Mouse (Mus musculus): ENCODE measurements at regions not wholly inside any gene's neighbourhood (a gene's known extent, or its start where the extent isn't known, plus 50 kb on each side); places are given as distances from the start of the nearest gene placed in this dataset.

GRCm38 (mm10) chr14:28626951-28627350 is 122.4 kb downstream of the Wnt5a start:
- H3K27me3 ChIP-seq (replicated peaks), result no peaks in the 10 kb centered on the region

GRCm38 (mm10) chr14:28635175-28635574 is 130.6 kb downstream of the Wnt5a start:
- H3K9me3 ChIP-seq, result no peaks in the 10 kb centered on the region
- H3K4me2 ChIP-seq, result no peak overlapping the region
- H3K4me1 ChIP-seq, result no peaks in the 10 kb centered on the region
- no peak overlapping the region for H3K27ac ChIP-seq
- no peaks in the 10 kb centered on the region for H3K27me3 ChIP-seq (replicated peaks)
- H3K4me3 ChIP-seq, result no peak overlapping the region
- no peak for ATAC-seq (replicated peaks)
- no peaks in the 10 kb centered on the region for H3K36me3 ChIP-seq (replicated peaks)
- no peak overlapping the region for H3K9ac ChIP-seq

More at GRCm38 (mm10) chr14:28626951-28627350, 122.4 kb downstream of the Wnt5a start:
- ATAC-seq (replicated peaks), result no peak
- Histone ChIP-seq H3K9me3 (no peaks in the 10 kb centered on the region), H3K4me2 (no peak overlapping the region), H3K4me1 (no peaks in the 10 kb centered on the region), H3K27ac (no peak overlapping the region), H3K4me3 (no peak overlapping the region), H3K36me3 (replicated peaks) (no peaks in the 10 kb centered on the region), H3K9ac (no peak overlapping the region)
- 97% methylated on average over 3 of the region's 3 CpGs for WGBS

DNA sequence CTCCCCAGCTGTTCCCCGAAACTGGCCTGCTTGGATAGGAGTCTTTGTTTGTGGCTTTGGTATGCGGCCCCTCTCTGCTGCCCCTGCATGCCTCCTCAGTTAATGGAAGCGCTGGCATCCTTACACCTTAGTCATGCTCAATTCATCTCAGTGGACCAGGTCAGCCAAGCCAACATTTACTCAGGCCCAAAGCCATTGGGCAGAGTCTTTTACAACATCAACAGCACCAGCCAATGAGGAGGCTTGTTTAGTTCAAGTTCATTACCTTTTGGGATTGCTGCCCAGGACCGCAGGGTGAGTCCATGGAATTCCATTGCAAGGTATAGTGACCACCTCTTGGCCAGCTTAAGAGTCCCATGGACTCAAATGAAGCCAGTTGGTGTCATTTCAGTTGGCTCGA is 134.5 kb downstream of the Wnt5a start:
- ATAC-seq (replicated peaks), result no peak
- WGBS, result 92% methylated on average over 5 of the region's 5 CpGs
- no peaks in the 10 kb centered on the region for H3K27me3 ChIP-seq (replicated peaks)

GRCm38 (mm10) chr14:28645807-28646206 is 141.3 kb downstream of the Wnt5a start:
- H3K27me3 ChIP-seq (replicated peaks), result no peaks in the 10 kb centered on the region
- H3K9me3 ChIP-seq, result no peaks in the 10 kb centered on the region; the same call in 1 of the 2 replicates
- H3K4me2 ChIP-seq, result no peak overlapping the region
- H3K4me3 ChIP-seq, result no peak overlapping the region
- no peaks in the 10 kb centered on the region for H3K36me3 ChIP-seq (replicated peaks)
- no peak overlapping the region for H3K9ac ChIP-seq
- 86% methylated on average over 2 of the region's 2 CpGs for WGBS
- H3K4me1 ChIP-seq, result no peaks in the 10 kb centered on the region
- H3K27ac ChIP-seq, result no peak overlapping the region
- no peak for ATAC-seq (replicated peaks)

More for the DNA sequence above, 134.5 kb downstream of the Wnt5a start:
- Histone ChIP-seq H3K9me3 (no peaks in the 10 kb centered on the region; the same call in 1 of the 2 replicates), H3K9ac (no peak overlapping the region), H3K4me3 (no peak overlapping the region), H3K4me2 (no peak overlapping the region), H3K27ac (no peak overlapping the region), H3K36me3 (replicated peaks) (no peaks in the 10 kb centered on the region), H3K4me1 (no peaks in the 10 kb centered on the region)

DNA sequence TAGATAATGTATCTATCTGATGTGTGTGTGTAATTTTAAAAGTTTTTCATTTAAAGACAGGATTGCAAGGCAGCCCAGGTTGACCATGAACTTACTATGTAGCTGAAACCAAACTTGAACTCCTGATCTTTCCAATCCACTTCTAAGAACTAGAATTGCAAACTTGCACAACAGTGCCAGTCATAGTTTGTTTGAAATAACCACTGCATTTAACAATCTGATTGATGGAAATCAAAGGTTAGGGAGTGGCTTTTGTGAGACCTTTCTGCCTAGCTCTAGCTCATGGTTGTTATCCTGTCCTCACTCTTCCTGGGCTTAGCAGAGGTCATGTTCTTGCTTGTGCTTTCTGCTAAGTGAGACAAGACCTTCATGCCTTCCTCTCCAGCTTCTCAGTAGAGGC is 144.9 kb downstream of the Wnt5a start:
- H3K9ac ChIP-seq, result no peak overlapping the region
- H3K4me1 ChIP-seq, result no peaks in the 10 kb centered on the region
- no peaks in the 10 kb centered on the region for H3K36me3 ChIP-seq (replicated peaks)
- H3K27ac ChIP-seq, result no peak overlapping the region
- H3K9me3 ChIP-seq, result no peaks in the 10 kb centered on the region
- no peak overlapping the region for H3K4me3 ChIP-seq
- no peak overlapping the region for H3K4me2 ChIP-seq
- no peak for ATAC-seq (replicated peaks)
- no peaks in the 10 kb centered on the region for H3K27me3 ChIP-seq (replicated peaks)

- WGBS, result 85% methylated on average over 10 of the region's 10 CpGs
- no peak overlapping the region for H3K4me3 ChIP-seq
- H3K9me3 ChIP-seq, result no peaks in the 10 kb centered on the region
Measured at GRCm38 (mm10) chr14:28653059-28653930, 148.7 kb downstream of the Wnt5a start.

DNA sequence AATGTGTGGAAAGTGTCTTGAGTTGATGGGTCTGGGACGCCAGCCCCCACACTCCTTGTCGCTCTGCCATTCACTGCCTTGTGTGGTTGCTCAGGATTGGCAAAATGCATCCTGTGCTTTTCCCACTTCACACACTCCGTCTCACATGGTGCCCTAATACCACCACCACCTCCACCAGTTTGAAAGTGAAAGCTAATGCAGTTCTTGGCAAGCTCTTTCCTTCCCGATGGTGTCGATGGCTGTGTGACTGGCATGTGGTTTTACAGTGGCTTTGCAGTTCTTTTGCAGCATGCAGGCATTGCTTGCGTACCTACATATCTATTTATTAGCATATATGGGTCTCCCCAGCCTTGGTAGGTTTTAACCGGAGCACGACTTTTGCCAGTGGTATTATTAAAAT is 152.7 kb downstream of the Wnt5a start:
- ATAC-seq (replicated peaks), result no peak
- Histone ChIP-seq H3K4me3 (no peak overlapping the region), H3K4me1 (no peaks in the 10 kb centered on the region), H3K27me3 (replicated peaks) (no peaks in the 10 kb centered on the region), H3K36me3 (replicated peaks) (no peaks in the 10 kb centered on the region), H3K4me2 (no peak overlapping the region), H3K9me3 (no peaks in the 10 kb centered on the region), H3K27ac (no peak overlapping the region), H3K9ac (no peak overlapping the region)
- WGBS, result 92% methylated on average over 8 of the region's 8 CpGs

More at GRCm38 (mm10) chr14:28653059-28653930, 148.7 kb downstream of the Wnt5a start:
- Histone ChIP-seq H3K4me2 (no peak overlapping the region), H3K9ac (no peak overlapping the region), H3K4me1 (no peaks in the 10 kb centered on the region), H3K27me3 (replicated peaks) (no peaks in the 10 kb centered on the region), H3K36me3 (replicated peaks) (no peaks in the 10 kb centered on the region), H3K27ac (no peak overlapping the region)
- ATAC-seq (replicated peaks), result no peak

DNA sequence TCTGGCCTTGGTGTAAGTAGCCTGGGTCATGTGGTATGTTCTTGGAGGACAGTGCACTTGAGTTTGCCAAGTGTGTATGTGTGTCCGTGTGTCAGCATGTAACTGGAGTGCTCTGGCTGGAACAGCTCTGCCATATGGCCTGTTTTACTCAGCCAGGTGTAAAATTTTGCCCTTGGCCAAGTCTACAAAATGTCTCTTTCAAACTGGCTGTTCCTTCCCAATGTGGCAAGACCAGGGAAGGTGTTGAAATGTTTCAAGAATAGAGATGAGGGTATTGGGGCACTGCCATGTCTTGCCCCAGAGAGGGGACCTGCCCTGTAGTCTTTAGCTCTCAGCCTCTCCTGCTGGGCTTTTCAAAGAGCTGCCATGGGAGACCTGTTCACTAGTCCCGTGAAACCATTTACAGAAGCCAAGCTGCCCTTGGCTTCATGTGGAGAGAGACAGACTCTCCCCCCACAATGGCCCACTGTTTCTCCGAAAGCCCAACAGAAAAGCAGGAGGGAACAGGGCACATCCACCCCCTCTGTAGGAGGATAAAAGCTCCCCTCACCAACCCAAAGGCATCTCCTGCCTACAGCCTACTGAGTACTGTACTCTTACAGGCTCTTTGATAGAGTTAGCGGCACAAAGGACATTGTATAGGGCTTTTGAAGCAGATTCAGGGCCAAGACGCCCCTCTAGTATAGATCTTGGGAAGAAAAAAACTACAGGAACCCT is 156.5 kb downstream of the Wnt5a start:
- H3K27me3 ChIP-seq (replicated peaks), result no peaks in the 10 kb centered on the region
- H3K27ac ChIP-seq, result no peak overlapping the region
- no peaks in the 10 kb centered on the region for H3K9me3 ChIP-seq
- WGBS, result 43% methylated on average over 5 of the region's 5 CpGs
- no peak overlapping the region for H3K4me3 ChIP-seq
- no peak for ATAC-seq (replicated peaks)
- H3K4me1 ChIP-seq, result no peaks in the 10 kb centered on the region
- H3K9ac ChIP-seq, result no peak overlapping the region
- H3K36me3 ChIP-seq (replicated peaks), result no peaks in the 10 kb centered on the region
- no peak overlapping the region for H3K4me2 ChIP-seq

DNA sequence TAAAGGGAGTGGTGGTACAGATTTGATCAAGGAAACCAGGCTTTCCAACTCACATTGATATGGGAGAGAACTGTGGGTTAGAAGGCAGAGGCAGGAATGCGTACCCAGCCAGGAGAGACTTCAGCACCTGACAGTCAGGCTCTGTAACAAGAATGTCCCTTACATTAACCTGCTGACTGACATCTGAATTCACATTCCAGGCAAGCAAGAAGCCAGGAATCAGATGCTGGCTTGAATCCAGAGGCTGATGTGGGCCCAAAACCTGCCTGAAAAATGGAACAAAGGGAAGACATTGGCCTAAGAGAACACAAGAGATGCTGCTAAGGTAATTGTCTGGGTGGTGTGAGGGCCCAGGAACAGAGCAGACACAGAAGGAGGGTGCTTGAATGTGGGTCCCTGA is 158.8 kb downstream of the Wnt5a start:
- no peak for ATAC-seq (replicated peaks)
- Histone ChIP-seq H3K4me1 (no peaks in the 10 kb centered on the region), H3K9me3 (no peaks in the 10 kb centered on the region), H3K27me3 (replicated peaks) (no peaks in the 10 kb centered on the region), H3K36me3 (replicated peaks) (no peaks in the 10 kb centered on the region), H3K4me2 (no peak overlapping the region), H3K9ac (no peak overlapping the region), H3K4me3 (no peak overlapping the region), H3K27ac (no peak overlapping the region)
- WGBS, result 88% methylated on average over 1 of the region's 1 CpGs

GRCm38 (mm10) chr14:28664121-28664520 is 159.6 kb downstream of the Wnt5a start:
- Histone ChIP-seq H3K4me3 (no peak overlapping the region), H3K9ac (no peak overlapping the region), H3K4me2 (no peak overlapping the region), H3K27ac (no peak overlapping the region), H3K36me3 (replicated peaks) (no peaks in the 10 kb centered on the region), H3K27me3 (replicated peaks) (no peaks in the 10 kb centered on the region), H3K4me1 (no peaks in the 10 kb centered on the region), H3K9me3 (no peaks in the 10 kb centered on the region)
- WGBS, result 33% methylated on average over 7 of the region's 7 CpGs
- ATAC-seq (replicated peaks), result no peak

DNA sequence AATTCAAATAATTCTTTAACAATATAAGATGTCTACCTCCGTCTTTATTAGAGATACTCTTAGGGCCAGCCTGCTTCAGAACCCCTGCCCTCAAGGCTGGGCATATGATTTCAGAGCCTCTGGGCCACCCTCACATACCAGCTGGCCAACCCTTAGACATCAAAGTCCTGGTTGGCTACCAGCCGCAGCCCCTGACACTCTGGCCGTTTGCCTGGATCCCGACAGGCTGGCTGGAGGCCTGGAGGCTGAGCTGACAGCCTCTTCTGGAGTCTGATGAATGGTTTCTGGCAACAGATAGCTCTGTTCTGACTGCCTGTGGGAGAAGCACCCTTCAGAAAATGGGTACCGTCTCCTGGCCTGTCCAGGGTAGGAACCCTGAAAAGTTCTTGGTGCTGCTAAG is 170.9 kb downstream of the Wnt5a start:
- Histone ChIP-seq H3K4me3 (no peak overlapping the region), H3K9me3 (no peaks in the 10 kb centered on the region), H3K27ac (no peak overlapping the region), H3K9ac (no peak overlapping the region), H3K36me3 (replicated peaks) (no peaks in the 10 kb centered on the region), H3K4me2 (no peak overlapping the region), H3K4me1 (no peaks in the 10 kb centered on the region), H3K27me3 (replicated peaks) (no peaks in the 10 kb centered on the region)
- no peak for ATAC-seq (replicated peaks)
- WGBS, result 66% methylated on average over 5 of the region's 5 CpGs

DNA sequence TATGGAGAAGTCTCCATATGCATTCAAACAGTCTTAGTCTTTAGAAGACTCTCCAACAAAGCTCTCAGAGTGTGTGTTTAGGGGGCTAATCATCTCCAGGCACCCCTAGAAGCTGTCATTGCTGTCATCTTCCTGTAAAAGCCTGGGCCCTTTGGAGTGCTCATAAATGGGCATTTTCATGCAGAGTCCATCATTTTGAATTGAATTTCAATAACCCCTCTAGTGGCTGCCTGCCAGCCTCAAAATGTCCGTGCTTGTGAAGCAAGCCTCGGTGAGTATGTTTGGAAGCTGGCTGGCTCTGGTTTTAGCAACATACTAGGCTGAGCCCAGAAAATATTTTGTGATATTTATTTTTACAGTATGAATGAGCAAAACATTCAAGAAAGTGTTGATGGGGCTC is 195.2 kb downstream of the Wnt5a start:
- no peak for ATAC-seq (replicated peaks)
- WGBS, result 46% methylated on average over 2 of the region's 2 CpGs

GRCm38 (mm10) chr14:28704729-28705128 is 200.2 kb downstream of the Wnt5a start:
- Histone ChIP-seq H3K4me3 (no peak overlapping the region), H3K27me3 (replicated peaks) (no peaks in the 10 kb centered on the region), H3K4me1 (no peaks in the 10 kb centered on the region), H3K9ac (no peak overlapping the region), H3K36me3 (replicated peaks) (no peaks in the 10 kb centered on the region), H3K27ac (no peak overlapping the region), H3K4me2 (no peak overlapping the region), H3K9me3 (no peaks in the 10 kb centered on the region)
- no peak for ATAC-seq (replicated peaks)
- WGBS, result 96% methylated on average over 5 of the region's 5 CpGs

More for the DNA sequence above, 195.2 kb downstream of the Wnt5a start:
- Histone ChIP-seq H3K27me3 (replicated peaks) (no peaks in the 10 kb centered on the region), H3K9ac (no peak overlapping the region), H3K9me3 (no peaks in the 10 kb centered on the region), H3K27ac (no peak overlapping the region), H3K4me2 (no peak overlapping the region), H3K4me1 (no peaks in the 10 kb centered on the region), H3K36me3 (replicated peaks) (no peaks in the 10 kb centered on the region), H3K4me3 (no peak overlapping the region)

Measured in midbrain, embryonic 15.5 days (tissue).